Mouse (Mus musculus): ENCODE measurements around the gene Parn. TPM values are rescaled to one million over a fixed set of nuclear protein-coding genes. Genes with fewer than 3 reads are reported as not detected.
"Not testable (repeated sequence)": the region's sequence is repeated elsewhere in the genome, so short reads cannot be mapped to it uniquely, and the experiment has no call there.

Gene Parn
- polyA plus RNA-seq, 1 experiment from 2014 or later = 38.7 TPM

GRCm38 (mm10) chr16:13672386-13672898 is 4.5 kb upstream of the Parn start:
- Histone ChIP-seq H3K27me3 (ENCODE audit: control insufficient read depth, insufficient read depth, low read length) (no peaks in the 10 kb centered on the region), H3K9me3 (replicated peaks; ENCODE audit: control insufficient read depth, low read length) (no peaks in the 10 kb centered on the region), H3K36me3 (ENCODE audit: control insufficient read depth, insufficient read depth, low read length) (peaks cover 4% of the 10 kb centered on the region; the same call in 1 of the 2 replicates), H3K9ac (ENCODE audit: low read length) (peak overlapping the region; percentile 93), H3K4me1 (ENCODE audit: control insufficient read depth, insufficient read depth, low read length) (peaks cover 13% of the 10 kb centered on the region; the same call in 1 of the 2 replicates), H3K27ac (ENCODE audit: low read length) (peak overlapping the region; percentile 79), H3K4me2 (ENCODE audit: low read depth, low read length) (peak overlapping the region; percentile 67), H3K4me3 (replicated peaks; ENCODE audit: low read length) (peak overlapping the region; percentile 94)
- peak; percentile 61 for ATAC-seq (ENCODE audit: insufficient read depth, low FRiP score)
- under 1% methylated on average over 20 of the region's 20 CpGs for WGBS

- under 1% methylated on average over 54 of the region's 54 CpGs for WGBS
- peak within 1 kb of the TSS; percentile 94 for H3K4me3 ChIP-seq (replicated peaks; ENCODE audit: low read length)
- peak; percentile 92 for ATAC-seq (ENCODE audit: insufficient read depth, low FRiP score)
- no peaks in the 10 kb centered on the region for H3K27me3 ChIP-seq (ENCODE audit: control insufficient read depth, insufficient read depth, low read length)
- H3K9me3 ChIP-seq (replicated peaks; ENCODE audit: control insufficient read depth, low read length) = no peaks in the 10 kb centered on the region
- H3K4me1 ChIP-seq (ENCODE audit: control insufficient read depth, insufficient read depth, low read length) = peaks cover 17% of the 10 kb centered on the region; the same call in 1 of the 2 replicates
- peaks cover 2% of the 10 kb centered on the region; the same call in 1 of the 2 replicates for H3K36me3 ChIP-seq (ENCODE audit: control insufficient read depth, insufficient read depth, low read length)
- H3K9ac ChIP-seq (ENCODE audit: low read length) = peak within 1 kb of the TSS; percentile 93
- peak within 1 kb of the TSS; percentile 87 for H3K27ac ChIP-seq (ENCODE audit: low read length)
- peak within 1 kb of the TSS; percentile 71 for H3K4me2 ChIP-seq (ENCODE audit: low read depth, low read length)
Observed at GRCm38 (mm10) chr16:13671685-13672385, 3.9 kb upstream of the Parn start, which contains the start of the genes Bfar and 3110001I22Rik. Gene Bfar (plus strand): TSS chr16:13671858. Gene 3110001I22Rik (plus strand): TSS chr16:13671929.

- peak overlapping the region; percentile 94; the same call in 1 of the 2 replicates for H3K4me3 ChIP-seq (replicated peaks; ENCODE audit: low read length)
- H3K27ac ChIP-seq (ENCODE audit: low read length) = not testable (repeated sequence)
- WGBS = 73% methylated on average over 5 of the region's 5 CpGs
Observed at GRCm38 (mm10) chr16:13670896-13671295, 2.9 kb upstream of the Parn start.

GRCm38 (mm10) chr16:13669282-13669681 is 1.3 kb upstream of the Parn start:
- no peak overlapping the region for H3K9ac ChIP-seq (ENCODE audit: low read length)
- H3K4me1 ChIP-seq (ENCODE audit: control insufficient read depth, insufficient read depth, low read length) = peaks cover 18% of the 10 kb centered on the region; the same call in 1 of the 2 replicates
- H3K27ac ChIP-seq (ENCODE audit: low read length) = no peak overlapping the region
- WGBS = 84% methylated on average over 1 of the region's 1 CpGs
- no peak for ATAC-seq (ENCODE audit: insufficient read depth, low FRiP score)
- H3K4me3 ChIP-seq (replicated peaks; ENCODE audit: low read length) = no peak overlapping the region
- H3K27me3 ChIP-seq (ENCODE audit: control insufficient read depth, insufficient read depth, low read length) = no peaks in the 10 kb centered on the region
- H3K36me3 ChIP-seq (ENCODE audit: control insufficient read depth, insufficient read depth, low read length) = no peaks in the 10 kb centered on the region
- no peak overlapping the region for H3K4me2 ChIP-seq (ENCODE audit: low read depth, low read length)
- H3K9me3 ChIP-seq (replicated peaks; ENCODE audit: control insufficient read depth, low read length) = no peaks in the 10 kb centered on the region

More at GRCm38 (mm10) chr16:13670896-13671295, 2.9 kb upstream of the Parn start:
- not testable (repeated sequence) for H3K36me3 ChIP-seq (ENCODE audit: control insufficient read depth, insufficient read depth, low read length); H3K27me3 ChIP-seq (ENCODE audit: control insufficient read depth, insufficient read depth, low read length); ATAC-seq (ENCODE audit: insufficient read depth, low FRiP score); H3K9ac ChIP-seq (ENCODE audit: low read length); H3K9me3 ChIP-seq (replicated peaks; ENCODE audit: control insufficient read depth, low read length)
- H3K4me2 ChIP-seq (ENCODE audit: low read depth, low read length) = peak overlapping the region; percentile 71
- peaks cover 18% of the 10 kb centered on the region; the same call in 1 of the 2 replicates for H3K4me1 ChIP-seq (ENCODE audit: control insufficient read depth, insufficient read depth, low read length)

GRCm38 (mm10) chr16:13668402-13669108 is 585 bp upstream of the Parn start:
- H3K27ac ChIP-seq (ENCODE audit: low read length) = peak overlapping the region; percentile 72
- peak overlapping the region; percentile 86 for H3K9ac ChIP-seq (ENCODE audit: low read length)
- WGBS = 73% methylated on average over 10 of the region's 10 CpGs
- peaks cover 18% of the 10 kb centered on the region; the same call in 1 of the 2 replicates for H3K4me1 ChIP-seq (ENCODE audit: control insufficient read depth, insufficient read depth, low read length)
- no peaks in the 10 kb centered on the region for H3K36me3 ChIP-seq (ENCODE audit: control insufficient read depth, insufficient read depth, low read length)
- no peaks in the 10 kb centered on the region for H3K27me3 ChIP-seq (ENCODE audit: control insufficient read depth, insufficient read depth, low read length)
- no peak for ATAC-seq (ENCODE audit: insufficient read depth, low FRiP score)
- H3K4me3 ChIP-seq (replicated peaks; ENCODE audit: low read length) = peak overlapping the region; percentile 84
- H3K9me3 ChIP-seq (replicated peaks; ENCODE audit: control insufficient read depth, low read length) = no peaks in the 10 kb centered on the region
- H3K4me2 ChIP-seq (ENCODE audit: low read depth, low read length) = peak overlapping the region; percentile 69

- 93% methylated on average over 9 of the region's 9 CpGs for WGBS
- Histone ChIP-seq H3K9ac (ENCODE audit: low read length) (no peak overlapping the region), H3K27me3 (ENCODE audit: control insufficient read depth, insufficient read depth, low read length) (no peaks in the 10 kb centered on the region), H3K4me3 (replicated peaks; ENCODE audit: low read length) (no peak overlapping the region), H3K9me3 (replicated peaks; ENCODE audit: control insufficient read depth, low read length) (no peaks in the 10 kb centered on the region), H3K4me2 (ENCODE audit: low read depth, low read length) (no peak overlapping the region), H3K4me1 (ENCODE audit: control insufficient read depth, insufficient read depth, low read length) (no peaks in the 10 kb centered on the region), H3K36me3 (ENCODE audit: control insufficient read depth, insufficient read depth, low read length) (no peaks in the 10 kb centered on the region), H3K27ac (ENCODE audit: low read length) (no peak overlapping the region)
- ATAC-seq (ENCODE audit: insufficient read depth, low FRiP score) = no peak
Observed at GRCm38 (mm10) chr16:13660736-13661135, 7.2 kb downstream of the Parn start.

- ATAC-seq (ENCODE audit: insufficient read depth, low FRiP score) = no peak
- H3K4me1 ChIP-seq (ENCODE audit: control insufficient read depth, insufficient read depth, low read length) = no peaks in the 10 kb centered on the region
- no peaks in the 10 kb centered on the region for H3K27me3 ChIP-seq (ENCODE audit: control insufficient read depth, insufficient read depth, low read length)
- H3K4me2 ChIP-seq (ENCODE audit: low read depth, low read length) = no peak overlapping the region
- peaks cover 5% of the 10 kb centered on the region for H3K36me3 ChIP-seq (ENCODE audit: control insufficient read depth, insufficient read depth, low read length)
- no peaks in the 10 kb centered on the region for H3K9me3 ChIP-seq (replicated peaks; ENCODE audit: control insufficient read depth, low read length)
- 85% methylated on average over 3 of the region's 3 CpGs for WGBS
- H3K4me3 ChIP-seq (replicated peaks; ENCODE audit: low read length) = no peak overlapping the region
- no peak overlapping the region for H3K9ac ChIP-seq (ENCODE audit: low read length)
- H3K27ac ChIP-seq (ENCODE audit: low read length) = no peak overlapping the region
Observed at GRCm38 (mm10) chr16:13658886-13659285, 9.1 kb downstream of the Parn start.

GRCm38 (mm10) chr16:13645930-13646329 is 22.0 kb downstream of the Parn start:
- Histone ChIP-seq H3K4me1 (ENCODE audit: control insufficient read depth, insufficient read depth, low read length) (no peaks in the 10 kb centered on the region), H3K36me3 (ENCODE audit: control insufficient read depth, insufficient read depth, low read length) (0 out of 2 replicates have a peak, but pooled peaks cover 3% of the 10 kb centered on the region), H3K4me2 (ENCODE audit: low read depth, low read length) (no peak overlapping the region), H3K4me3 (replicated peaks; ENCODE audit: low read length) (no peak overlapping the region), H3K27me3 (ENCODE audit: control insufficient read depth, insufficient read depth, low read length) (no peaks in the 10 kb centered on the region), H3K9me3 (replicated peaks; ENCODE audit: control insufficient read depth, low read length) (no peaks in the 10 kb centered on the region), H3K27ac (ENCODE audit: low read length) (peak overlapping the region; percentile 58), H3K9ac (ENCODE audit: low read length) (no peak overlapping the region)
- ATAC-seq (ENCODE audit: insufficient read depth, low FRiP score) = peak; percentile 72; the same call in 1 of the 2 replicates
- 63% methylated on average over 4 of the region's 4 CpGs for WGBS

GRCm38 (mm10) chr16:13644474-13644873 is 23.5 kb downstream of the Parn start:
- no peak overlapping the region for H3K4me2 ChIP-seq (ENCODE audit: low read depth, low read length)
- no peaks in the 10 kb centered on the region; the same call in 1 of the 2 replicates for H3K36me3 ChIP-seq (ENCODE audit: control insufficient read depth, insufficient read depth, low read length)
- WGBS = 72% methylated on average over 3 of the region's 3 CpGs
- H3K27ac ChIP-seq (ENCODE audit: low read length) = no peak overlapping the region
- H3K9me3 ChIP-seq (replicated peaks; ENCODE audit: control insufficient read depth, low read length) = no peaks in the 10 kb centered on the region
- no peak overlapping the region for H3K9ac ChIP-seq (ENCODE audit: low read length)
- no peak overlapping the region for H3K4me3 ChIP-seq (replicated peaks; ENCODE audit: low read length)
- H3K4me1 ChIP-seq (ENCODE audit: control insufficient read depth, insufficient read depth, low read length) = no peaks in the 10 kb centered on the region
- ATAC-seq (ENCODE audit: insufficient read depth, low FRiP score) = no peak
- no peaks in the 10 kb centered on the region for H3K27me3 ChIP-seq (ENCODE audit: control insufficient read depth, insufficient read depth, low read length)
